Mouse (Mus musculus) urinary bladder, adult 2 months (tissue): Measurements from ENCODE around the gene Srrt. TPM values are rescaled to one million over a fixed set of nuclear protein-coding genes. Genes with fewer than 3 reads are reported as not detected.
A peak's percentile ranks its signal among the peaks of the same experiment; 100 is the strongest.

Experiments used
- DNase-seq: peaks from one replicate; pipeline ENCODE4 v3.0.0; 2022; ENCODE audit warnings: low spot score
- polyA plus RNA-seq: library from polyadenylated mRNA; depleted of rRNA; stranded (reverse); fragments of >200 nt; gene quantifications from 2 replicates; pipeline ENCODE4 v1.2.3, GENCODE M21; 2012

Srrt gene
- polyA plus RNA-seq, 1 experiment: 168 TPM

DNA sequence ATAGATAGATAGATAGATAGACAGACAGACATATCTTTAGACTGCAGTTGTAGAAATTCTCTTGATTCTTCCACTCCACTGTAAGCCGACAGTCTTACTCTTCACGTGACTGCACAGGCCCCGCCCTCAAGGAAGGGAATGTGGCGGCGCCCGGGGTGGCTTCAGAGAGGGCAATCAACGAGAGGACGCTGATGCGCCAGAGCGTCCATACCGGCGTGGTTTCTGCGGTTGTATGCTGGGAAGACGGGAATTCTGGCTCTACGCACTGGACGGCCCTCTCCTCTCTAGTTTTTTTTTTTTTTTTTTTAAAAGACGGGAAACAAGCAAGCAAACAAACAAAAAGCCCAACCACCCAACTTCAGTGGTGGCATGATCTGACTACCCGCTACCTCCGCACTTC is 30.8 kb upstream of the Srrt start:
- peak; percentile 67 for DNase-seq

DNA sequence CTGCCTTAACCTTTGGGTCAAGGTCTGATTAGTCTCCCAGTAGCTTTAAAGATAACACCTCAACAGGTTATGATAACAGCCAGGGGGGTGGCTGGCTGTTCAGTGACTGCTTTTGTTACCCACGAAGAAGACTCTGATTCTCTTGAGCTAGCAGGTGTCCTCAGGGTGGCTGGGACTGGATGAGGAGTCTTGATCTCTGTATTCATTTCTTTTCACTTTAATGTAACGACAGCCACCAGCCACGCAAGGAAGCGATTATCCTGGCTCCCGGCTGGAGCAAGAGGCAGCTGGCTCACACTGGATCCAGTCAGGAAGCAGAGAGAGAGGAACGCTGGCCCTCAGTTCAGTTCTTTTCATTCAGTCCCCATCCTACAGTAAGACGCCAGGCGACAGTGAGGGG is 29.7 kb upstream of the Srrt start:
- DNase-seq: no peak

GRCm38 (mm10) chr5:137335066-137335465 is 27.6 kb upstream of the Srrt start:
- no peak for DNase-seq

DNA sequence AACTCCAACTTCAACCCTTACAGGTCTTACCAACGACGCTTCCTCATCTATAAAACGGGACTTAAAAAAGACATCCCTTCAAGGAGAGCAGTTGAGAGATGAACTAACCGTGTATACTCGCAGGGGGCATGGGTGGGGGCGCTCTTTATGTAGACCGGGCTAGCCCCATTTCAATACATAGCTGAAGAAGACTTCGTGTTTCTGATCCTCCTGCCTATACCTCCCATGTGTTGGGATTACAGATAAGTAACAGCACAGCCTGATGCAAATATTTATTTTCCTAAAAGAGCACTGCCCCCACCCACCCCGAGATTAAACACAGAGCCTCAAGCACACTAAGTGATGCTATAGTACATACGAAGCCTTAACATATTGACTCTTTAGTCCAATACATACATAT is 26.8 kb upstream of the Srrt start:
- DNase-seq: no peak

DNA sequence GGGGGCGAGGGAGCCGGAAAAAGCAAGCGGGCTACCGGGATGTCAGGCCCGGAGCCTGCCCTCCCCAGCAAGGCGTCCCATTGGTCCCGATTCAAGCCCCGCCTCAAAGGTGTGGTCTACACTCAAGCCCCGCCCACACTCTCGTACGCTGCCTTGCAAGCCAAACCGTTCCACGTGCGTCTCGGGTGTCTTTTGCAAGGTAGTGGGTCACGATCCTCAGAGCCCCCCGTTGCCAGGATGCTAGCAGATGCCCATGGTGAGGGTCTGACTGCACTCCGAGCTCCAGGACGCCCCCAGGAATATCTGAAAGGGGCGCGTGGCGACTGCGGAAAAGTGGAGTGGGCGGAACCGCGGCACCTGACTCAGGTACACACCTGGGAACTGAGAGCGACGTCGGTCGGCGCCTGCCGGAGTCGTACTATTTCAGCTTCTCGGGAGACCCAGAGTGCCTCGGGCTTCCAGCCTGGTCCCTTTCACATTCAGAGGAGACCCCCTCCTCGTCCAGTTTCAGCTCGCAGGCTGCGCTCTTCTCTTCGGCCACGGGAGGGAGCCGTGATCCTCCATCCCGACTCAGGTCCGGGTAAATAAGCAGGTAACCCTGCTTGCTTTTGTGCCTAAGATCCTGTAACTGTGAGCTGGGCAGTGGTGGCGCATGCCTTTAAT is 26.2 kb upstream of the Srrt start, which contains the start of gene Slc12a9:
Gene Slc12a9, minus strand, starts transcription at position 86 of the 663 bp plus-strand sequence.
- DNase-seq: peak; percentile 80

GRCm38 (mm10) chr5:137332857-137333511 is 25.5 kb upstream of the Srrt start:
- no peak for DNase-seq

DNA sequence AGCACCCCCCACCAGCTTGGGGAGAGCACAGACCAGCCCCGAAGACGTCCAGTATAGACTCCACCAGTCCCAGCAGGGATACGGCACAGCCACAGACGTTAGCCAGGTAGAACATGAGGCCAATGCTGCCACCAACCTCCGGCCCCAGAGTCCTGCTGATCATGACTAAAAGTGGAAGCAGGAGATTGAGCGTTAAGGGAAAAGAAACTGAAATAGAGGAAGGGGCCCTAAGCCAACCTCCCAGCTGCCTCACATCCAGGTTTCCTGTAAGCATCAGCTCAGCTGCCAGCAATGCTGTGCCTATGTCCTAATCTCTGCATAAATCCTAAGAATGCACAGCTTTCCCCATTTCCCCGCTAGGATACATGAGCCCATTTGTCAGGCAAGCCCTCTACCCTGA is 23.4 kb upstream of the Srrt start:
- DNase-seq: no peak

GRCm38 (mm10) chr5:137320996-137321395 is 13.5 kb upstream of the Srrt start:
- no peak for DNase-seq

GRCm38 (mm10) chr5:137318570-137318969 is 11.1 kb upstream of the Srrt start:
- DNase-seq: no peak

DNA sequence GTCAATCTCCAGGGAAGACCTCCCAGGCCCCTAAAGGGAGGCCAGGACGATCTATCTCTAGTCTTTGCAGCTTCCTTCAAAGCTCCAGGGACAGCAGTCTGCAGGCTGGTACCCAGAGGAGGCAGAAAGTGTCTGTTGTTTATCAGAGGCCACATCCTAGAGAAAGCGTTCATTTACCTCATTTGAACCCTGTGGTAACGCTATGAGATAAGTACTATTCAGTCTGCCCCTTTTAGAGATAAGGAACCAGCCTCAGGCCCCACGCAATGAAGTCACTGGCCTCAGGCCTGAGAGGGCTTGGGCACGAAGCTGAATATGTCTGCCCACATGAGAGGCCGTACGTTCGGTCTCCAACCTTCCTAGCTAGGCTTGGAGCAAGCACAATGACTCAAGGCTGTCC is 9.9 kb upstream of the Srrt start:
- no peak for DNase-seq

GRCm38 (mm10) chr5:137315084-137315903 is 7.8 kb upstream of the Srrt start:
- no peak for DNase-seq

DNA sequence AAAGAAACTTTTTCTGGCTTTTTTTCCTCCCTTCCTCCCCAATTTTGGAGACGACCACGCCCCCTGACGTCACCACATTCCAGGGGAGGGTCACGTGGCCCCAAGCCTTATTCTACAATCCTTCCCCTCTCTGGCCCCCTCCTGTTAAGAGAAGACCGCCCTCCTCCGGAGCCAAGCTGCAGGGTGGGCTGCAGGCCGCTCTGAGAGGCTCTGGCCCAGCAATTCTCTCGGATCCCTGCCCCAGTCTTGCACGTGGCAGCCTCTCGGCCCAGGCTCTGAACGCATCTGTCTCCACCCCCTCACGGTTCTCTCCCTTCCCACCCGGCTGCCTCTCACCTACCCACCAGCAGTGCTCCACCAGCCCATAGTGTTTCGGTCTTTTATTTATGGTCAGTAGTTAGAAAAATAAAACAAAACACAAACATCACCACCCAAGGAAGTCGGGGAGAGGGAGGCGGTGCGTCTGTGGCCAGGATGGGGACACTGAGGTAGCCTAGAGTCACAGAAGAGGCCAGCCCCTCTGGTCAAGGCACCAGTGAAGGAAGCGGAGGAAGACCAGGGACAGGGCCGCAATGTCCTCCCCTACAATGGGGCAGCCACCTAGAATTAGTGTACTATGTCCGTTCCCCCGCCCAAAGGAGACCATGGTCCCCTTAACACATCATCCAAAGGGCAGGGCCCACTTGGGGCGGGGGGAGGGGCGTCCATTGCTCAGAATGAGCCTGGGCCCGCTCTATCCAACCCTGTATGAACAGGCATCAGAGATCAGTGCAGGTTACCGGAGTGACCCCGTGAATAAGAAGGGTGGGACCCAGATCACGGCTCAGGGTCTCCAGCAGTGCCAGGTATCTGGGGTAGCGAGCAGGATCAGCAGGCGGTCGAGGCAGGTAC is 7.0 kb upstream of the Srrt start, which contains the start of gene Trip6:
Gene Trip6, minus strand, starts transcription at position 212 of the 891 bp plus-strand sequence.
- DNase-seq: peak; percentile 82

DNA sequence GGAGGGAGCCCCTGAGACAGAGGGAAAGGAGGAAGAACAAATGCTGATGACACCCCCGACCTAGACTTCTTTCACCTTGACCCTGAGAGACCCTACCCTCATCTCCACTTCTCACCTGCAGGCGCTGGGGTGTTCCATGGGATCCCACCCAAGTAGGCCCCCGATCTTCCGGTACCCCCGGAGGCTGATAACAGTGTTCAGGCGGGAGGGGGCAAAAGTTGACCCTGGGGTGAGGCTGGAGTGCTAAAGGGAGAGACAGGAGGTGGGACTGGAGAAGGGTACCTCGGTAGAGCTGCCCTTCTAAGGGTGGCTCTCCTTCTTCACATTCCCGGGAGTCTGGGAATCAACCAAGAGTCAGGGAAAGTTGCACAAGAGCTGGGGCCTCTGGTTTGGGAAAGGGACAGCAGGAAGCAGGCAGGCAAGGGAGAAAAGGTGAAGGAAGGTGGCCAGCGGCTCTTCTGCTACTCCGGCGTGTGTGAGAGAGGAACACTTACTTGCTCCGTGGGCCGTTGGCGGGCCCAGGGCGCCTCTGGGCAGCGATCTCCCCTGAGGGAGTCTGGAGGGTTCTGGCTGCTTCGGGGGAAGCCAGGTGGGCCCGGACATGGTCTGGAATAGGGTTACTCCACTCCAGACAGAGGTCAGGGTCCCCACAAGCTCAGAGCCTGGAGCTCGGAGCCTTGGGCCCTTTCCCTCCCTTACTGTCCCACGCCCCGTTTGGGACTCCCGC is 6.2 kb upstream of the Srrt start:
- no peak for DNase-seq

DNA sequence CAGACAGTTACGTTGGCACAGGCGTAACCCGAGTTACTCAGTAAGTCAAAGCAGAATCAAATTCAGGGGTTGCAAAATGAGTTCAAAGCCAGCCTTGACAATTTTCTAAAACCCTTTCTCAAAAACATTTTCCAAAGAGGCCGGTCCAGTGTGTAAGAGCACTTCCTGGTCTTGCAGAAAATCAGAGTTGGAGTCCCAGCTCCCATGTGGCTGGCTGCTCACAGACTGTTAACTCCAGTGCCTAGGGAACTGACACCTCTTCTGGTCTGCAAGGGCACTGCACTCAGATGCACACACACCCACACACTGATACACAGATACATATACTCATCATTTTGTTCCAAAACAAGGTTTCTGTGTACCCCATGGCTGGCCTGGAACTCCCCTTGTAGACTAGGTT is 882 bp upstream of the Srrt start:
- no peak for DNase-seq

DNA sequence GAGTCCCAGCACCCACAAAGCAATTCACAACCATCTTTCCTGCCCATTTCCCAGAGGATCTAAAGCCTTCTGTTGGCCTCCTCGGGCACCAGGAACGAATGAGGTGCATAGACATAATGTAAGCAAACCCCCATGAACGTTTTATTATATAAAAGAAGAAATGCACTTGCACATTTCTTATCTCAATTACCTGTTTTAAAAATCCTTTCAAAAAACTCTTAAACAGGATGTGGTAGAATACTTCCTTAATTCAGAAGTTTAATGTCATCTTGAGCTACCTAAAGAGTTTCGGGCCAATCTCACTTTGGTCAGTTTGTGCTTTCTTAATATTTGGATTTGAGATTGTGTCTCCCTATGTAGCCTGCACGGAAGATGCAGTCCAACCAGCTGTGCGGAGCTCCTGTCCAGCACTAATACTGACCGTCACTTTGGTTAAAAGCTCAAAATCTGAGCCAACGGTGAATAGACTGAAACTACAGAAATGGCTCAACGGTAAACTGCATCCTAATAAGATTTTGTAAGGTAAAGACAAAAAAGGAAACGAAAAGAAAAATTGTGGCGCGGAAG is 952 bp downstream of the Srrt start:
- no peak for DNase-seq

DNA sequence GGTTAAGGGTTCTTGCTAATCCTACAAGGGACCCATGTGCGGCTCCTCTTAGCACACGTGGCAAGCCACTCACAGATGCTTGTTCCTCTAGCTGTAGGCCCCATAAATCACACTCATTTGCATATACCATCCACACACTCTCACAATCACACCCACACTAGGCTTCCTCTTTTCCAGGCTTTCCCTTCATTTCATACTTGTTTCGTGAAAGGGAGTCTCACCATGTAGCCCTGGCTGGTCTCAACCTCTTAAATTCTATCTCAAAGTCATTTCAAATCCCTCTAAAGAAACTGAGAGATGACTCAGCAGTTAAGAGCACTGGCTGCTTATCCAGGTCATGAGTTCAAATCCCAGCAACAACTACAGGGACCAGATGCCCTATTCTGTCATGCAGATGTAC is 1.7 kb downstream of the Srrt start:
- DNase-seq: no peak

GRCm38 (mm10) chr5:137304816-137305215 is 2.7 kb downstream of the Srrt start:
- DNase-seq: no peak

DNA sequence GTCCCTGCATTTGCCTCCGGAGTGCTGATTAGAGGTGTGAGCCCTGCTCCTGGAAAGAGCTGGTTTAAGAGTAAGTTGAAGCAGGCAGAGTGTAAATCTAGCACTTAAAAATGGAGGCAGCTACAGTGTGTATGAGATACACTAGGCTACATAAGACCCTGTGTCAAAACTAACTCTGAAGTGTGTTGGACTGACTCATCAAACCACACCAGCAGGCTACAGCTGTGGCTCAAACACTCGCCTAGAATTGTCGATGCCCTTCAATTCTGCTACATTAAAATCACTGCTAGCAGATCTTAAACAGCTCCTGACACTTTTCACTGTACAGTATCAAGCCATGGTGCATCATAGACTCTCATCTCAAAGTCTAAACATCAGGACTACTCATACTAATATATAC is 3.3 kb downstream of the Srrt start:
- no peak for DNase-seq

DNA sequence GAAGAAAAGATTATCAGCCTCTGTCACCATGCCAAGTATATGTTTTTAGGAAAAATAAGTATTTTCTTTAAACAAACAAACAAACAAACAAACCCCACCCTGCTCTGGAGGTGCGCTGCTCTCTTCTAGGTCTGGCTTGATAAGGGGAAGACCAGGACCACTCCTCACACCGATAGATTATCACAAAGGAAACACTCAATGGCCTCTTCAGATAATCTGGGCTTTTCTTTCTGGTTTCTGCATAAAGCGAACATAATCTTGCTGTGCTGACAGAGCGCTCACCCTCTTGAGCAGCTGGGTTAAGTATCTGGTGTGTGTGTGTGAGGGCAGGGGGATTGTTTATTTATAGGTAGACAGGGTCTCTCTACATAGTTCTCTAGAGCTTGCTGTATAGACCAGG is 3.9 kb downstream of the Srrt start:
- DNase-seq: no peak

DNA sequence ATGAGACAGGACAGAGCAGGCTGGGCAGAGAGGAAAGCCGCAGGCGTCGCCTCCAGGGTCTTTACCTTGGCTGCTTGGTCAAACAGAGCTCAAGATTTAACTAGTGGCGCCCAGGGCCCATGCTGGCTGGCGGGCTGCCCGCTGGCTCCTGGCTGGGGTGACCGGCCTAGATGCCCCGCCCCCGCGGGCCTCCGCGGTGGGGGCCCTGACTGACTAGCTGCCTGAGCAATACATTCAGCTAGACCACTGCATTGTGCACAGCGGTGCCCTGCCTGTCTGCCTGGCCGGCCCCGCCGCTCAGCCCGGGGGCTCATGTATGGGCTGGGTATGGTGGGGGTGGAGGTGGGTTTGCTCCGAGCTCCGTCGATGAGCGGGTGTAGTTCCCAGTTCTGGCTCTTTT is 6.2 kb downstream of the Srrt start:
- no peak for DNase-seq

GRCm38 (mm10) chr5:137299240-137299639 is 8.2 kb downstream of the Srrt start:
- DNase-seq: no peak
